In genomic region chr1:134456060-134456459, GRCm38 (mm10) we compare ENCODE assay signal across 8 mouse cellular contexts. TPM values are rescaled to one million over a fixed set of nuclear protein-coding genes. Genes with fewer than 3 reads are reported as not detected.
DNase-seq lines count a peak whose midpoint lies in the region; ATAC-seq and TF ChIP-seq lines count a peak whose summit lies in the region.

No protein-coding gene starts in this region.

- H3K27ac ChIP-seq in heart, embryonic 12.5 days (ENCODE audit: poor library complexity, severe bottlenecking): no peak overlapping the region
- H3K27ac ChIP-seq in ES-E14 (ENCODE audit: insufficient read depth, low read depth, low read length, poor library complexity, severe bottlenecking): no peak overlapping the region
- no peak overlapping the region for H3K27ac ChIP-seq in forebrain, postnatal 0 days (ENCODE audit: low read depth, low read length)
- peak overlapping the region; percentile 94 for H3K27ac ChIP-seq in liver, embryonic 16.5 days (ENCODE audit: low read length)

- no peaks in the 10 kb centered on the region for H3K9me3 ChIP-seq in heart, embryonic 12.5 days (replicated peaks)
- no peaks in the 10 kb centered on the region for H3K9me3 ChIP-seq in ES-E14 (ENCODE audit: control insufficient read depth, insufficient read depth, low read depth, low read length)
- H3K9me3 ChIP-seq in forebrain, postnatal 0 days (ENCODE audit: low read length): no peaks in the 10 kb centered on the region
- H3K9me3 ChIP-seq in liver, embryonic 16.5 days (replicated peaks; ENCODE audit: control insufficient read depth, low read length): no peaks in the 10 kb centered on the region

- H3K4me1 ChIP-seq in heart, embryonic 12.5 days (replicated peaks): peaks cover 4% of the 10 kb centered on the region
- no peaks in the 10 kb centered on the region for H3K4me1 ChIP-seq in ES-E14 (ENCODE audit: control insufficient read depth in 2 of 2, insufficient read depth in 2 of 2, low read length in 2 of 2, poor library complexity in 1 of 2)
- H3K4me1 ChIP-seq in forebrain, postnatal 0 days (ENCODE audit: insufficient read depth): peaks cover 2% of the 10 kb centered on the region; the same call in 1 of the 2 replicates
- peaks cover 33% of the 10 kb centered on the region for H3K4me1 ChIP-seq in liver, embryonic 16.5 days (ENCODE audit: control insufficient read depth, low read depth, low read length)

- no peak for DNase-seq in heart, adult 9 months (ENCODE audit: low spot score in 2 of 2)
- no peak for DNase-seq in ES-E14 (ENCODE audit: low read depth, low spot score)
- no peak for DNase-seq in forebrain, postnatal 0 days
- no peak for DNase-seq in thymus, adult 18-20 months
- no peak for DNase-seq in adrenal gland, postnatal 25 days

- H3K36me3 ChIP-seq in heart, embryonic 12.5 days: peaks cover 24% of the 10 kb centered on the region
- H3K36me3 ChIP-seq in ES-E14 (ENCODE audit: control insufficient read depth, insufficient read depth, low read length, poor library complexity, severe bottlenecking): peaks cover 4% of the 10 kb centered on the region
- peaks cover 9% of the 10 kb centered on the region; the same call in 1 of the 2 replicates for H3K36me3 ChIP-seq in forebrain, postnatal 0 days (ENCODE audit: insufficient read depth)
- H3K36me3 ChIP-seq in liver, embryonic 16.5 days (ENCODE audit: control insufficient read depth, insufficient read depth): peaks cover 13% of the 10 kb centered on the region

- H3K4me3 ChIP-seq in heart, embryonic 12.5 days: peak overlapping the region; percentile 72
- peak overlapping the region; percentile 80 to 95 for H3K4me3 ChIP-seq in ES-E14 (ENCODE audit: insufficient read depth in 1 of 2, low read depth in 1 of 2, low read length in 2 of 2, poor library complexity in 1 of 2, severe bottlenecking in 1 of 2)
- peak overlapping the region; percentile 93 for H3K4me3 ChIP-seq in forebrain, postnatal 0 days (ENCODE audit: low read depth, low read length)
- peak overlapping the region; percentile 95 for H3K4me3 ChIP-seq in liver, embryonic 16.5 days (ENCODE audit: low read depth, low read length)

- H3K4me2 ChIP-seq in heart, embryonic 12.5 days: peak overlapping the region; percentile 82
- H3K4me2 ChIP-seq in forebrain, postnatal 0 days (ENCODE audit: low read depth): peak overlapping the region; percentile 73
- H3K4me2 ChIP-seq in liver, embryonic 16.5 days (ENCODE audit: low read depth, low read length): peak overlapping the region; percentile 61

- no peak for TF ChIP-seq CTCF in forebrain, postnatal 0 days (IDR thresholded peaks at IDR 0.05; ENCODE audit: low read depth)

- in situ Hi-C loops in ES-E14 (cut with MboI; ENCODE audit: low sequenced_read_pairs in 2 of 2, unreplicated experiment in 2 of 2): no loop called here

- peak overlapping the region; percentile 29; the same call in 1 of the 2 replicates for H3K9ac ChIP-seq in heart, embryonic 12.5 days
- no peak overlapping the region for H3K9ac ChIP-seq in ES-E14 (ENCODE audit: insufficient read depth, low read depth, low read length, poor library complexity, severe bottlenecking)
- H3K9ac ChIP-seq in forebrain, postnatal 0 days: peak overlapping the region; percentile 81
- H3K9ac ChIP-seq in liver, embryonic 16.5 days (ENCODE audit: low read depth, low read length): peak overlapping the region; percentile 99

- no peak for ATAC-seq in heart, embryonic 12.5 days (ENCODE audit: insufficient number of reproducible peaks, low FRiP score)
- no peak for ATAC-seq in forebrain, postnatal 0 days
- ATAC-seq in liver, embryonic 16.5 days (ENCODE audit: low read depth): no peak
- no peak for ATAC-seq in inflammation-experienced regulatory T-cells, adult 6 months

- 19% methylated on average over 5 of the region's 5 CpGs for WGBS in heart, embryonic 12.5 days
- 24% methylated on average over 5 of the region's 5 CpGs for WGBS in forebrain, postnatal 0 days
- WGBS in liver, embryonic 16.5 days (ENCODE audit: insufficient replicate concordance): 16% methylated on average over 5 of the region's 5 CpGs

- no peaks in the 10 kb centered on the region for H3K27me3 ChIP-seq in heart, embryonic 12.5 days (replicated peaks)
- no peaks in the 10 kb centered on the region for H3K27me3 ChIP-seq in forebrain, postnatal 0 days (ENCODE audit: insufficient read depth, low read length)
- no peaks in the 10 kb centered on the region for H3K27me3 ChIP-seq in liver, embryonic 16.5 days (ENCODE audit: control insufficient read depth, insufficient read depth, low read depth, low read length)

TF ChIP-seq in ES-E14, 5 proteins besides CTCF, POLR2A, EP300 and RAD21:
- TF ChIP-seq CHD2 (IDR thresholded peaks at IDR 0.05; ENCODE audit: low read depth, low read length): no peak
- no peak for TF ChIP-seq ZC3H11A (IDR thresholded peaks at IDR 0.05; ENCODE audit: borderline replicate concordance, low read depth, low read length)
- TF ChIP-seq ZNF384 (IDR thresholded peaks at IDR 0.05; ENCODE audit: low read depth, low read length): no peak
- TF ChIP-seq MAFK (IDR thresholded peaks at IDR 0.05; ENCODE audit: insufficient read depth, low read depth, low read length): no peak
- no peak for TF ChIP-seq HCFC1 (IDR thresholded peaks at IDR 0.05; ENCODE audit: borderline replicate concordance, insufficient read depth, low read length)

RNA-seq across cellular contexts. Expression of gene Klhl12, which starts 0.7 kb away (rescaled TPM):
- polyA plus RNA-seq in heart, embryonic 12.5 days (2016; fragmentation: Nextera tagmentation; extraction: Ambion mirVana): 18.8 and 20.4 TPM in 2 replicates
- total RNA-seq in ES-E14 (2012; rRNA removed): 21.8 and 22.7 TPM in 2 replicates
- 33.5 and 40.0 TPM in 2 replicates for total RNA-seq in forebrain, postnatal 0 days (2014; rRNA removed)
- polyA plus RNA-seq in forebrain, postnatal 0 days (2015; fragmentation: Nextera tagmentation; extraction: Ambion mirVana): 26.2 and 33.6 TPM in 2 replicates
- 33.5 and 34.9 TPM in 2 replicates for polyA plus RNA-seq in liver, embryonic 16.5 days (2015; fragmentation: Nextera tagmentation; extraction: Ambion mirVana)
- total RNA-seq in adrenal gland, postnatal 25 days (2021): 20.1 and 24.9 TPM in 2 replicates
- 10 to 100 TPM in 2 of 3 experiments, 1 to 10 TPM in 1; 8.7 to 15.5 (median 12.7) TPM for polyA plus RNA-seq in inflammation-experienced regulatory T-cells, adult 6 months (2017; shearing (Covaris generic))

RNA-seq across cellular contexts. Expression of gene Rabif, which starts 38.4 kb away (rescaled TPM):
- polyA plus RNA-seq in heart, embryonic 12.5 days (2016; fragmentation: Nextera tagmentation; extraction: Ambion mirVana): 32.2 and 32.8 TPM in 2 replicates
- total RNA-seq in ES-E14 (2012; rRNA removed): 23.3 and 24.9 TPM in 2 replicates
- 35.0 and 39.6 TPM in 2 replicates for total RNA-seq in forebrain, postnatal 0 days (2014; rRNA removed)
- 68.9 and 74.6 TPM in 2 replicates for polyA plus RNA-seq in forebrain, postnatal 0 days (2015; fragmentation: Nextera tagmentation; extraction: Ambion mirVana)
- polyA plus RNA-seq in liver, embryonic 16.5 days (2015; fragmentation: Nextera tagmentation; extraction: Ambion mirVana): 15.0 and 15.8 TPM in 2 replicates
- 34.1 and 38.4 TPM in 2 replicates for total RNA-seq in adrenal gland, postnatal 25 days (2021)
- 10 to 100 TPM; 40.2 to 42.7 (median 41.7) TPM for polyA plus RNA-seq in inflammation-experienced regulatory T-cells, adult 6 months (2017; shearing (Covaris generic))

RNA-seq across cellular contexts. Expression of gene Adipor1, which starts 40.9 kb away (rescaled TPM):
- 126 and 134 TPM in 2 replicates for polyA plus RNA-seq in heart, embryonic 12.5 days (2016; fragmentation: Nextera tagmentation; extraction: Ambion mirVana)
- 80.6 and 88.0 TPM in 2 replicates for total RNA-seq in ES-E14 (2012; rRNA removed)
- 80.0 and 82.0 TPM in 2 replicates for total RNA-seq in forebrain, postnatal 0 days (2014; rRNA removed)
- polyA plus RNA-seq in forebrain, postnatal 0 days (2015; fragmentation: Nextera tagmentation; extraction: Ambion mirVana): 62.2 and 68.2 TPM in 2 replicates
- polyA plus RNA-seq in liver, embryonic 16.5 days (2015; fragmentation: Nextera tagmentation; extraction: Ambion mirVana): 163 and 174 TPM in 2 replicates
- 129 and 132 TPM in 2 replicates for total RNA-seq in adrenal gland, postnatal 25 days (2021)
- polyA plus RNA-seq in inflammation-experienced regulatory T-cells, adult 6 months (2017; shearing (Covaris generic)): 10 to 100 TPM; 25.7 to 45.5 (median 33.0) TPM

RNA-seq across cellular contexts. Expression of gene Cyb5r1, which starts 50.7 kb away (rescaled TPM):
- 37.6 and 38.8 TPM in 2 replicates for polyA plus RNA-seq in heart, embryonic 12.5 days (2016; fragmentation: Nextera tagmentation; extraction: Ambion mirVana)
- 186 and 305 TPM in 2 replicates for total RNA-seq in ES-E14 (2012; rRNA removed)
- 9.2 and 16.0 TPM in 2 replicates for total RNA-seq in forebrain, postnatal 0 days (2014; rRNA removed)
- 9.5 and 14.5 TPM in 2 replicates for polyA plus RNA-seq in forebrain, postnatal 0 days (2015; fragmentation: Nextera tagmentation; extraction: Ambion mirVana)
- polyA plus RNA-seq in liver, embryonic 16.5 days (2015; fragmentation: Nextera tagmentation; extraction: Ambion mirVana): 18.3 and 19.2 TPM in 2 replicates
- 51.2 and 62.0 TPM in 2 replicates for total RNA-seq in adrenal gland, postnatal 25 days (2021)
- polyA plus RNA-seq in inflammation-experienced regulatory T-cells, adult 6 months (2017; shearing (Covaris generic)): 10 to 100 TPM; 15.3 to 29.6 (median 23.0) TPM
